Mouse (Mus musculus): ENCODE results near the gene Egfl7. TPM values are rescaled to one million over a fixed set of nuclear protein-coding genes. Genes with fewer than 3 reads are reported as not detected.

Egfl7 gene
- polyA plus RNA-seq, 1 experiment, result 37.7 TPM

- Histone ChIP-seq H3K9me3 (replicated peaks; ENCODE audit: control insufficient read depth, insufficient read depth, low read length, poor library complexity, severe bottlenecking) (no peaks in the 10 kb centered on the region), H3K27ac (ENCODE audit: insufficient read depth, low read length) (no peak overlapping the region), H3K4me3 (ENCODE audit: low read depth, low read length) (no peak overlapping the region), H3K4me1 (ENCODE audit: control insufficient read depth, insufficient read depth, low read length) (peaks cover 6% of the 10 kb centered on the region), H3K9ac (ENCODE audit: low read depth, poor library complexity, severe bottlenecking) (no peak overlapping the region), H3K27me3 (ENCODE audit: control insufficient read depth, insufficient read depth, low read length, poor library complexity, severe bottlenecking) (no peaks in the 10 kb centered on the region), H3K36me3 (ENCODE audit: control insufficient read depth, insufficient read depth, low read length, poor library complexity, severe bottlenecking) (peaks cover 5% of the 10 kb centered on the region; the same call in 1 of the 2 replicates)
- TF ChIP-seq EP300 (IDR thresholded peaks at IDR 0.05; ENCODE audit: insufficient read depth, low read depth, low read length), result no peak
Measured at GRCm38 (mm10) chr2:26594461-26594933, 14.7 kb downstream of the Egfl7 start.

GRCm38 (mm10) chr2:26594934-26595724 lies 15.3 kb downstream of the Egfl7 start:
- Histone ChIP-seq H3K9ac (ENCODE audit: low read depth, poor library complexity, severe bottlenecking) (no peak overlapping the region), H3K27me3 (ENCODE audit: control insufficient read depth, insufficient read depth, low read length, poor library complexity, severe bottlenecking) (no peaks in the 10 kb centered on the region), H3K4me1 (ENCODE audit: control insufficient read depth, insufficient read depth, low read length) (peaks cover 6% of the 10 kb centered on the region), H3K9me3 (replicated peaks; ENCODE audit: control insufficient read depth, insufficient read depth, low read length, poor library complexity, severe bottlenecking) (no peaks in the 10 kb centered on the region), H3K36me3 (ENCODE audit: control insufficient read depth, insufficient read depth, low read length, poor library complexity, severe bottlenecking) (peaks cover 5% of the 10 kb centered on the region; the same call in 1 of the 2 replicates), H3K27ac (ENCODE audit: insufficient read depth, low read length) (no peak overlapping the region), H3K4me3 (ENCODE audit: low read depth, low read length) (no peak overlapping the region)
- TF ChIP-seq POLR2A (IDR thresholded peaks at IDR 0.05; ENCODE audit: insufficient read depth, low read length), result no peak
- no peak for TF ChIP-seq CTCF (IDR thresholded peaks at IDR 0.05; ENCODE audit: low read depth, low read length)
- TF ChIP-seq EP300 (IDR thresholded peaks at IDR 0.05; ENCODE audit: insufficient read depth, low read depth, low read length), result no peak

GRCm38 (mm10) chr2:26595725-26596435 lies 16.1 kb downstream of the Egfl7 start:
- Histone ChIP-seq H3K27me3 (ENCODE audit: control insufficient read depth, insufficient read depth, low read length, poor library complexity, severe bottlenecking) (no peaks in the 10 kb centered on the region), H3K4me1 (ENCODE audit: control insufficient read depth, insufficient read depth, low read length) (peaks cover 6% of the 10 kb centered on the region), H3K27ac (ENCODE audit: insufficient read depth, low read length) (no peak overlapping the region), H3K9ac (ENCODE audit: low read depth, poor library complexity, severe bottlenecking) (no peak overlapping the region), H3K9me3 (replicated peaks; ENCODE audit: control insufficient read depth, insufficient read depth, low read length, poor library complexity, severe bottlenecking) (no peaks in the 10 kb centered on the region), H3K36me3 (ENCODE audit: control insufficient read depth, insufficient read depth, low read length, poor library complexity, severe bottlenecking) (peaks cover 5% of the 10 kb centered on the region; the same call in 1 of the 2 replicates), H3K4me3 (ENCODE audit: low read depth, low read length) (no peak overlapping the region)
- TF ChIP-seq EP300 (IDR thresholded peaks at IDR 0.05; ENCODE audit: insufficient read depth, low read depth, low read length) (no peak), POLR2A (IDR thresholded peaks at IDR 0.05; ENCODE audit: insufficient read depth, low read length) (no peak), CTCF (IDR thresholded peaks at IDR 0.05; ENCODE audit: low read depth, low read length) (no peak)

- no peak for TF ChIP-seq POLR2A (IDR thresholded peaks at IDR 0.05; ENCODE audit: insufficient read depth, low read length)
- no peak for TF ChIP-seq CTCF (IDR thresholded peaks at IDR 0.05; ENCODE audit: low read depth, low read length)
- no peak for TF ChIP-seq EP300 (IDR thresholded peaks at IDR 0.05; ENCODE audit: insufficient read depth, low read depth, low read length)
- H3K4me1 ChIP-seq (ENCODE audit: control insufficient read depth, insufficient read depth, low read length), result peaks cover 6% of the 10 kb centered on the region
Measured at GRCm38 (mm10) chr2:26596898-26597297, 17.1 kb downstream of the Egfl7 start.

GRCm38 (mm10) chr2:26597810-26598209 lies 18.0 kb downstream of the Egfl7 start:
- Histone ChIP-seq H3K4me3 (ENCODE audit: low read depth, low read length) (no peak overlapping the region), H3K36me3 (ENCODE audit: control insufficient read depth, insufficient read depth, low read length, poor library complexity, severe bottlenecking) (peaks cover 2% of the 10 kb centered on the region; the same call in 1 of the 2 replicates), H3K27ac (ENCODE audit: insufficient read depth, low read length) (no peak overlapping the region), H3K9ac (ENCODE audit: low read depth, poor library complexity, severe bottlenecking) (no peak overlapping the region), H3K9me3 (replicated peaks; ENCODE audit: control insufficient read depth, insufficient read depth, low read length, poor library complexity, severe bottlenecking) (no peaks in the 10 kb centered on the region), H3K4me1 (ENCODE audit: control insufficient read depth, insufficient read depth, low read length) (peaks cover 6% of the 10 kb centered on the region), H3K27me3 (ENCODE audit: control insufficient read depth, insufficient read depth, low read length, poor library complexity, severe bottlenecking) (no peaks in the 10 kb centered on the region)
- TF ChIP-seq POLR2A (IDR thresholded peaks at IDR 0.05; ENCODE audit: insufficient read depth, low read length) (no peak), CTCF (IDR thresholded peaks at IDR 0.05; ENCODE audit: low read depth, low read length) (no peak), EP300 (IDR thresholded peaks at IDR 0.05; ENCODE audit: insufficient read depth, low read depth, low read length) (no peak)

More at GRCm38 (mm10) chr2:26596898-26597297, 17.1 kb downstream of the Egfl7 start:
- Histone ChIP-seq H3K36me3 (ENCODE audit: control insufficient read depth, insufficient read depth, low read length, poor library complexity, severe bottlenecking) (peaks cover 5% of the 10 kb centered on the region; the same call in 1 of the 2 replicates), H3K9me3 (replicated peaks; ENCODE audit: control insufficient read depth, insufficient read depth, low read length, poor library complexity, severe bottlenecking) (no peaks in the 10 kb centered on the region), H3K4me3 (ENCODE audit: low read depth, low read length) (no peak overlapping the region), H3K9ac (ENCODE audit: low read depth, poor library complexity, severe bottlenecking) (no peak overlapping the region), H3K27me3 (ENCODE audit: control insufficient read depth, insufficient read depth, low read length, poor library complexity, severe bottlenecking) (no peaks in the 10 kb centered on the region), H3K27ac (ENCODE audit: insufficient read depth, low read length) (no peak overlapping the region)

Data from ES-Bruce4 (cell line).